Mouse (Mus musculus): ENCODE measurements around the gene Cntn2. TPM values are rescaled to one million over a fixed set of nuclear protein-coding genes. Genes with fewer than 3 reads are reported as not detected.

Cntn2 gene
- polyA plus RNA-seq, 1 experiment from 2014 or later = 0.60 TPM

GRCm38 (mm10) chr1:132576845-132577244, 33.8 kb upstream of the Cntn2 start:
- WGBS = 87% methylated on average over 8 of the region's 8 CpGs
- Histone ChIP-seq H3K9me3 (ENCODE audit: control insufficient read depth, low read length) (no peaks in the 10 kb centered on the region), H3K4me3 (ENCODE audit: low read depth, low read length) (no peak overlapping the region), H3K27me3 (replicated peaks; ENCODE audit: control insufficient read depth, insufficient read depth, low read length) (no peaks in the 10 kb centered on the region), H3K27ac (ENCODE audit: low read depth, low read length) (no peak overlapping the region), H3K9ac (ENCODE audit: low read depth, low read length) (no peak overlapping the region), H3K4me2 (no peak overlapping the region), H3K4me1 (replicated peaks; ENCODE audit: control insufficient read depth, insufficient read depth, low read length) (no peaks in the 10 kb centered on the region), H3K36me3 (ENCODE audit: control insufficient read depth, insufficient read depth, low read length) (no peaks in the 10 kb centered on the region)
- ATAC-seq (replicated peaks; ENCODE audit: low FRiP score) = no peak
- DNase-seq (ENCODE audit: low spot score) = no peak

GRCm38 (mm10) chr1:132572851-132573250, 29.8 kb upstream of the Cntn2 start:
- Histone ChIP-seq H3K36me3 (ENCODE audit: control insufficient read depth, insufficient read depth, low read length) (no peaks in the 10 kb centered on the region), H3K27ac (ENCODE audit: low read depth, low read length) (no peak overlapping the region), H3K4me3 (ENCODE audit: low read depth, low read length) (no peak overlapping the region), H3K9ac (ENCODE audit: low read depth, low read length) (no peak overlapping the region), H3K4me1 (replicated peaks; ENCODE audit: control insufficient read depth, insufficient read depth, low read length) (no peaks in the 10 kb centered on the region), H3K4me2 (no peak overlapping the region), H3K9me3 (ENCODE audit: control insufficient read depth, low read length) (no peaks in the 10 kb centered on the region), H3K27me3 (replicated peaks; ENCODE audit: control insufficient read depth, insufficient read depth, low read length) (no peaks in the 10 kb centered on the region; the same call in 1 of the 2 replicates)
- DNase-seq (ENCODE audit: low spot score) (no peak), ATAC-seq (replicated peaks; ENCODE audit: low FRiP score) (no peak)
- 85% methylated on average over 7 of the region's 7 CpGs for WGBS

GRCm38 (mm10) chr1:132571613-132572012, 28.6 kb upstream of the Cntn2 start:
- 90% methylated on average over 1 of the region's 1 CpGs for WGBS

GRCm38 (mm10) chr1:132570906-132571305, 27.9 kb upstream of the Cntn2 start:
- Histone ChIP-seq H3K4me1 (replicated peaks; ENCODE audit: control insufficient read depth, insufficient read depth, low read length) (no peaks in the 10 kb centered on the region), H3K27me3 (replicated peaks; ENCODE audit: control insufficient read depth, insufficient read depth, low read length) (no peaks in the 10 kb centered on the region; the same call in 1 of the 2 replicates), H3K4me3 (ENCODE audit: low read depth, low read length) (no peak overlapping the region), H3K9ac (ENCODE audit: low read depth, low read length) (no peak overlapping the region), H3K9me3 (ENCODE audit: control insufficient read depth, low read length) (no peaks in the 10 kb centered on the region), H3K4me2 (no peak overlapping the region), H3K36me3 (ENCODE audit: control insufficient read depth, insufficient read depth, low read length) (no peaks in the 10 kb centered on the region), H3K27ac (ENCODE audit: low read depth, low read length) (no peak overlapping the region)
- DNase-seq (ENCODE audit: low spot score) (no peak), ATAC-seq (replicated peaks; ENCODE audit: low FRiP score) (no peak)
- WGBS = 75% methylated on average over 8 of the region's 8 CpGs

More at GRCm38 (mm10) chr1:132571613-132572012, 28.6 kb upstream of the Cntn2 start:
- DNase-seq (ENCODE audit: low spot score) = no peak
- Histone ChIP-seq H3K27me3 (replicated peaks; ENCODE audit: control insufficient read depth, insufficient read depth, low read length) (no peaks in the 10 kb centered on the region; the same call in 1 of the 2 replicates), H3K27ac (ENCODE audit: low read depth, low read length) (no peak overlapping the region), H3K9me3 (ENCODE audit: control insufficient read depth, low read length) (no peaks in the 10 kb centered on the region), H3K4me3 (ENCODE audit: low read depth, low read length) (no peak overlapping the region), H3K9ac (ENCODE audit: low read depth, low read length) (no peak overlapping the region), H3K36me3 (ENCODE audit: control insufficient read depth, insufficient read depth, low read length) (no peaks in the 10 kb centered on the region), H3K4me2 (no peak overlapping the region), H3K4me1 (replicated peaks; ENCODE audit: control insufficient read depth, insufficient read depth, low read length) (no peaks in the 10 kb centered on the region)
- no peak for ATAC-seq (replicated peaks; ENCODE audit: low FRiP score)

GRCm38 (mm10) chr1:132570068-132570780, 27.2 kb upstream of the Cntn2 start:
- H3K9me3 ChIP-seq (ENCODE audit: control insufficient read depth, low read length) = no peaks in the 10 kb centered on the region
- no peak overlapping the region for H3K27ac ChIP-seq (ENCODE audit: low read depth, low read length)
- 90% methylated on average over 15 of the region's 15 CpGs for WGBS
- DNase-seq (ENCODE audit: low spot score) = no peak
- no peak overlapping the region for H3K4me3 ChIP-seq (ENCODE audit: low read depth, low read length)
- H3K4me1 ChIP-seq (replicated peaks; ENCODE audit: control insufficient read depth, insufficient read depth, low read length) = no peaks in the 10 kb centered on the region
- ATAC-seq (replicated peaks; ENCODE audit: low FRiP score) = no peak
- no peaks in the 10 kb centered on the region; the same call in 1 of the 2 replicates for H3K27me3 ChIP-seq (replicated peaks; ENCODE audit: control insufficient read depth, insufficient read depth, low read length)
- H3K4me2 ChIP-seq = no peak overlapping the region
- H3K36me3 ChIP-seq (ENCODE audit: control insufficient read depth, insufficient read depth, low read length) = no peaks in the 10 kb centered on the region
- no peak overlapping the region for H3K9ac ChIP-seq (ENCODE audit: low read depth, low read length)

- H3K36me3 ChIP-seq (ENCODE audit: control insufficient read depth, insufficient read depth, low read length) = no peaks in the 10 kb centered on the region
- no peak overlapping the region for H3K9ac ChIP-seq (ENCODE audit: low read depth, low read length)
- no peak for ATAC-seq (replicated peaks; ENCODE audit: low FRiP score)
- H3K4me1 ChIP-seq (replicated peaks; ENCODE audit: control insufficient read depth, insufficient read depth, low read length) = no peaks in the 10 kb centered on the region
- H3K9me3 ChIP-seq (ENCODE audit: control insufficient read depth, low read length) = no peaks in the 10 kb centered on the region
- no peak for DNase-seq (ENCODE audit: low spot score)
- H3K4me2 ChIP-seq = no peak overlapping the region
- whole genome bisulfite sequencing = 81% methylated on average over 9 of the region's 9 CpGs
- H3K27me3 ChIP-seq (replicated peaks; ENCODE audit: control insufficient read depth, insufficient read depth, low read length) = no peaks in the 10 kb centered on the region; the same call in 1 of the 2 replicates
- no peak overlapping the region for H3K4me3 ChIP-seq (ENCODE audit: low read depth, low read length)
- H3K27ac ChIP-seq (ENCODE audit: low read depth, low read length) = no peak overlapping the region
Measured at GRCm38 (mm10) chr1:132569516-132569915, 26.5 kb upstream of the Cntn2 start.

- Histone ChIP-seq H3K27ac (ENCODE audit: low read depth, low read length) (no peak overlapping the region), H3K9ac (ENCODE audit: low read depth, low read length) (no peak overlapping the region), H3K27me3 (replicated peaks; ENCODE audit: control insufficient read depth, insufficient read depth, low read length) (no peaks in the 10 kb centered on the region; the same call in 1 of the 2 replicates), H3K4me3 (ENCODE audit: low read depth, low read length) (no peak overlapping the region), H3K4me1 (replicated peaks; ENCODE audit: control insufficient read depth, insufficient read depth, low read length) (no peaks in the 10 kb centered on the region), H3K4me2 (no peak overlapping the region), H3K36me3 (ENCODE audit: control insufficient read depth, insufficient read depth, low read length) (no peaks in the 10 kb centered on the region), H3K9me3 (ENCODE audit: control insufficient read depth, low read length) (no peaks in the 10 kb centered on the region)
- no peak for DNase-seq (ENCODE audit: low spot score)
- no peak for ATAC-seq (replicated peaks; ENCODE audit: low FRiP score)
- WGBS = 72% methylated on average over 11 of the region's 11 CpGs
Measured at GRCm38 (mm10) chr1:132567336-132568125, 24.5 kb upstream of the Cntn2 start.

- no peak overlapping the region for H3K4me3 ChIP-seq (ENCODE audit: low read depth, low read length)
- 34% methylated on average over 7 of the region's 7 CpGs for WGBS
- ATAC-seq (replicated peaks; ENCODE audit: low FRiP score) (no peak), DNase-seq (ENCODE audit: low spot score) (no peak)
- no peaks in the 10 kb centered on the region for H3K9me3 ChIP-seq (ENCODE audit: control insufficient read depth, low read length)
- H3K27ac ChIP-seq (ENCODE audit: low read depth, low read length) = no peak overlapping the region
- no peak overlapping the region for H3K9ac ChIP-seq (ENCODE audit: low read depth, low read length)
- no peaks in the 10 kb centered on the region; the same call in 1 of the 2 replicates for H3K4me1 ChIP-seq (replicated peaks; ENCODE audit: control insufficient read depth, insufficient read depth, low read length)
- no peaks in the 10 kb centered on the region; the same call in none of the 2 replicates for H3K27me3 ChIP-seq (replicated peaks; ENCODE audit: control insufficient read depth, insufficient read depth, low read length)
- H3K36me3 ChIP-seq (ENCODE audit: control insufficient read depth, insufficient read depth, low read length) = no peaks in the 10 kb centered on the region
- H3K4me2 ChIP-seq = no peak overlapping the region
Measured at GRCm38 (mm10) chr1:132565766-132566165, 22.7 kb upstream of the Cntn2 start.

All from liver, embryonic 11.5 days (tissue).